Mouse (Mus musculus) lung, postnatal 0 days (tissue): ENCODE results near the gene Cmtm3.

Experiments used
- CTCF ChIP-seq: IDR thresholded peaks from 2 replicates; pipeline ENCODE4 v1.5.1; 2016; ENCODE audit warnings: antibody characterized with exemption, mild to moderate bottlenecking
- EP300 ChIP-seq: IDR thresholded peaks from 2 replicates; pipeline ENCODE4 v1.6.1; 2016; ENCODE audit warnings: antibody characterized with exemption, mild to moderate bottlenecking, control low read depth

DNA sequence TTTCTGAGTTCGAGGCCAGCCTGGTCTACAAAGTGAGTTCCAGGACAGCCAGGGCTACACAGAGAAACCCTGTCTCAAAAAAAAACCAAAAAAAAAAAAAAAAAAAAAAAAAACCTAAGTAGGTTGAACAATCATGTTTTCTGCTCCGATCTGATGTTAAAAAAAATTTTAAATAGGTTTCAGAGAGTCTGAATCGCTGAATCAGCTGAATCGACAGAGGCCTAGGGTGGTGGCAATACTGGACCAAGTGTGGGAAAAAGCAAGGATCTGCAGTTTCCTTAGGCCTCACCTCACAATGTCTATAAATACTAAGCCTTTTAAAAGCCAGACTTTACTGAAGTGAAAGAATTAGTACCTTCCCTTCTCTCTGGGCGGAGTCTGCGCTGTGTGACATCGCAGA is 53.9 kb downstream of the Cmtm3 start:
- TF ChIP-seq CTCF (no peak), EP300 (no peak)
